Mouse (Mus musculus) small intestine, adult 10 weeks (tissue): ENCODE measurements around the gene Gm17332. TPM values are rescaled to one million over a fixed set of nuclear protein-coding genes. Genes with fewer than 3 reads are reported as not detected.

Experiments
- polyA plus RNA-seq: library from polyadenylated mRNA; stranded (reverse); fragments of 350-450 nt; fragmentation: Illumina TruSeq; extraction: RNeasy Lipid Tissue Mini Kit (QIAGEN cat#74804); gene quantifications from one replicate; pipeline ENCODE4 v1.2.3, GENCODE M21; 2014; ENCODE audit warnings: low replicate concordance

The Gm17332 gene
- polyA plus RNA-seq = not detected

DNA sequence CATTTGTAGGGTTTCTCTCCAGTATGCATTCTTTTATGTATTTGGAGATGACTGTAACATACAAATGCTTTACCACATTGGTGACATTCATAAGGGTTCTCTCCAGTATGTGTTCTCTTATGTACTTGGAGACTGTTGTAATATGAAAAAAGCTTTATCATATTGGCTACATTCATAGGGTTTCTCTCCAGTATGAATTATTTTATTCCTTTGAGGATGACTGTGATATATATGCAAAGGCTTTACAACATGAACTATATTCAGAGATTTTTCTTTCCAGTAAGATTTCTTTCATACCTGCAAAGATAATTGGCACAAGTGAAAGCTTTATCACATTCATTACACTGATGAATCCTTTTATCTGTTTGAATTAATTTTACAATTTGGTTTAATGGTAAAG lies at the start of gene Gm17332:
Gm17332 (minus strand) TSS at position 101 of the 400 bp plus-strand sequence.

Other genes starting within 250 kb of the Gm17332 start
- 150 TPM for gene Erlec1, start 228.1 kb downstream of the Gm17332 start, polyA plus RNA-seq
- 129 TPM for gene Chac2, start 196.1 kb downstream of the Gm17332 start, polyA plus RNA-seq
- gene Stc2, start 187.6 kb upstream of the Gm17332 start, polyA plus RNA-seq = 1.8 TPM